Mouse (Mus musculus) embryonic facial prominence, embryonic 15.5 days (tissue): ENCODE data around the gene Tlk1. TPM values are rescaled to one million over a fixed set of nuclear protein-coding genes. Genes with fewer than 3 reads are reported as not detected.
A peak's percentile ranks its signal among the peaks of the same experiment; 100 is the strongest.

Experiments used
- ATAC-seq: fragments of 200-750 bp; cut with Nextera tagmentation; 2 replicates; pipeline ENCODE4 v1.8.0; 2017; ENCODE audit warnings: low read depth, moderate TSS enrichment; ENCODE audit not compliant: insufficient number of reproducible peaks, low FRiP score, low TSS enrichment
- H3K27ac ChIP-seq: fragments of 300-500 bp; sonication (generic); replicated peaks from 2 replicates; pipeline ENCODE4 v1.5.1; 2015; ENCODE audit warnings: mild to moderate bottlenecking, inconsistent platforms
- H3K27me3 ChIP-seq: fragments of 300-500 bp; sonication (generic); 2 replicates; pipeline ENCODE4 v1.6.1; 2015; ENCODE audit warnings: inconsistent platforms
- H3K36me3 ChIP-seq: fragments of 300-500 bp; sonication (generic); 2 replicates; pipeline ENCODE4 v1.6.1; 2015; ENCODE audit warnings: mild to moderate bottlenecking, inconsistent platforms
- H3K4me1 ChIP-seq: fragments of 300-500 bp; sonication (generic); 2 replicates; pipeline ENCODE4 v1.6.1; 2015; ENCODE audit warnings: inconsistent platforms
- H3K4me2 ChIP-seq: fragments of 300-500 bp; sonication (generic); replicated peaks from 2 replicates; pipeline ENCODE4 v1.6.1; 2015; ENCODE audit warnings: mild to moderate bottlenecking, inconsistent platforms
- H3K4me3 ChIP-seq: fragments of 300-500 bp; sonication (generic); replicated peaks from 2 replicates; pipeline ENCODE4 v1.5.1; 2015; ENCODE audit warnings: mild to moderate bottlenecking, inconsistent platforms
- H3K9ac ChIP-seq: fragments of 300-500 bp; sonication (generic); 2 replicates; pipeline ENCODE4 v1.6.1; 2015; ENCODE audit warnings: inconsistent platforms
- H3K9me3 ChIP-seq: fragments of 300-500 bp; sonication (generic); replicated peaks from 2 replicates; pipeline ENCODE4 v1.6.1; 2016; ENCODE audit warnings: inconsistent platforms
- WGBS: fragments of 180-500 bp; shearing (Covaris S2); methylation state at CpG from one replicate; pipeline ENCODE4 v1.1.7; 2015; 5-methylcytosine and 5-hydroxymethylcytosine counted together
- polyA plus RNA-seq: library from polyadenylated mRNA; unstranded; fragments of >200 nt; fragmentation: Nextera tagmentation; extraction: Ambion mirVana; gene quantifications from 2 replicates; pipeline ENCODE4 v1.2.1, GENCODE M21; 2015

The Tlk1 gene
- polyA plus RNA-seq, 1 experiment from 2014 or later, result 28.5 TPM

DNA sequence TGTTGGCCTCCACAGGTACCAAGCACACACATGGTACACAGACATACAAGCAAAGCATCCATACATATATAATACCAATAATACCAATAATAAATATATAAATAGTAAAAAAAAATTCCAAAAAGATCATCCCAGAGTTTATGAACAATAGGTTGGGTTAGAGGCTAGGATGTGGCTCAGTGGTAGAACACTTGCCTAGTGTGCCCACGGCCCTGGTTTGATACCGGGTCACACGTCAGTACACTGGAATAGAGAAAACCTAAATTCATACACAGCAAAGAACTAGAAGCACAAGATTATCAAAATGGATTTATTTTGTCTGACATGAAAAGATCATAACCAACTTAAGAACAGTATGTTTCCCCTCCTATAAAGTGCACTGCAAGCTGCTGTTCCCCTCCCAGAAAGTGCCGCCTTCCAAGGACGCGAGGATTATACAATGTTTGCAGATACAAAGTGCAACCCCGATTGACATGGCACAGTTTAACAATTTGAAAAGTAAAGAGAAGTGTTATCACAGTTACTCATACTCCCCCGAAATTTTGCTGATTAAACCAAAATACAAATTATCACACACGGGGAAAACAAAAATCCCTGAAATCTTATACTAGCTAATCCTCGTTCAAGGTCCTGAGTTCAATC is 6.3 kb upstream of the Tlk1 start:
- Histone ChIP-seq H3K4me2 (no peak overlapping the region), H3K27ac (no peak overlapping the region), H3K9me3 (no peaks in the 10 kb centered on the region), H3K27me3 (no peaks in the 10 kb centered on the region), H3K4me3 (no peak overlapping the region), H3K36me3 (no peaks in the 10 kb centered on the region), H3K4me1 (no peaks in the 10 kb centered on the region), H3K9ac (no peak overlapping the region)
- no peak for ATAC-seq
- 88% methylated on average over 10 of the region's 10 CpGs for WGBS

DNA sequence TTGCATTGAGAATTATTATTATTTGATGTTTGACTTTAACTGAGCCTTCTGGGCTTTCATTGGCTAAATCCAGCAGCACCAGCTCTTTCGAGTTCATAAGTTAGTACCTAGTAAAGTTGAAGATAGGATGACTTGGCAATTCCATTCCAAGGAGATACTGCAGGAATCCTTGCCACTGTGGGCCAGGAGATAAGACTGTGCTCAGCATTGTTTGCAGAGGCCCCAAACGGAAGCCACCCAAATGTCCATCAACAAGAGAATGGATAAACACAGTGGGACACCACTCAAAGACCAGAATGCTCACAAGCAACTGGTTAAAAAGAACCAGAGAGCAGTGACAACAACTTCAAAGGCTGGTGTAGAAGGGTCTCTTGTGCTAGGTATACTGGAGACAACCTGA is 5.2 kb upstream of the Tlk1 start:
- Histone ChIP-seq H3K4me2 (no peak overlapping the region), H3K27ac (no peak overlapping the region), H3K9ac (no peak overlapping the region), H3K4me3 (no peak overlapping the region), H3K27me3 (no peaks in the 10 kb centered on the region), H3K9me3 (no peaks in the 10 kb centered on the region), H3K36me3 (no peaks in the 10 kb centered on the region), H3K4me1 (0 out of 2 replicates have a peak, but pooled peaks cover 4% of the 10 kb centered on the region)
- WGBS, result 65% methylated on average over 2 of the region's 2 CpGs
- no peak for ATAC-seq

DNA sequence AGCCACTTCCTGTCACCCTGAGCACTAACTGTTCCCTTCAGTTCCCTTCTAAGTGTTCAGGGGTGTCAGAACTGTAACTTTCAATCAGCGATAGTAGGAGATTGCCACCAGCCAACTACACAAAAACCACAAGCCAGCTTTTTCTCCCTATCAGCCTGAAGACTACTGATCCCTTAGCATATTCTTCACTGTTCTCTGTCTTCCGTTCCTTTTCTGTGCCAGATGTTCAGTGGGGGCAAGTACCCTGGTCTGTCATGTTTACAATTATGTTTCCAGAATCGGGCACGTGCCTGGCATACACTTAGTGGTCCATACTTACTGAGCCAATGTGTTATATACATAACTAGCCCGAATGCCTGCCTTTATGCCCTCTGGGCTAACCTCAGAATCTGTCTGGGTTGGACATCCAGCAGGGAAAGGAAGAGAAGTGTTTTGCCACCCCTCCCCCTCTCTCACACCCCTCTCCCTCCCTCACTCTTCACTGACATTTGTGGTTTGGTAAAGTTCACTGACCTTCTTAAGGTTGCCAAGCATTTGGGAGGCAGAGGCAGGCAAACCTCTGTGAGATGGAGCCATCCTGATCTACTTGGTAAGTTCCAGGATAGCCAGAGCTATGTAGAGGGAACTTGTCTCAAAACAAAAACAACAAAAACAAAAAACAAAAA is 4.5 kb upstream of the Tlk1 start:
- Histone ChIP-seq H3K4me3 (no peak overlapping the region), H3K27ac (no peak overlapping the region), H3K4me2 (no peak overlapping the region), H3K4me1 (0 out of 2 replicates have a peak, but pooled peaks cover 4% of the 10 kb centered on the region), H3K9ac (no peak overlapping the region), H3K27me3 (no peaks in the 10 kb centered on the region), H3K36me3 (no peaks in the 10 kb centered on the region), H3K9me3 (no peaks in the 10 kb centered on the region)
- ATAC-seq, result no peak
- WGBS, result 55% methylated on average over 5 of the region's 5 CpGs

DNA sequence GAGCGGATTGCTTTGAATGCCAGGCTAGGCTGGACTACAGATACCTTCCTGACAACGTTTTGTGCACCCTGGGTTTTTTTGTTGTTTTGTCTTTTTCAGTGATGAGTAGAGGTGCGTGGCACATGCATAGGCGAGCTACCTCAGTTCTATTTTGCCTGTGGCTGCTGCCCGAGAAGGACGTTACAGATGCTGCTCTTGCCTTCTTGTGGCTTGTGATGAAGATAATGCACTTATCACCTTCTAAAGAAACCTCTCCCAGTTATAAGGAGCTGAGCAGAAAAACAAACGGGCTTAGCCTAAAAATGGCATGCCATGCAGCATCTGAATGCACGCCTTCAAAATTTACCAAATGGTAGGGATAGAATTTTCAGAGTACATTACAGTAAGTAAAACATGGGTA is 2.3 kb upstream of the Tlk1 start:
- Histone ChIP-seq H3K4me3 (no peak overlapping the region), H3K9me3 (no peaks in the 10 kb centered on the region), H3K4me2 (no peak overlapping the region), H3K4me1 (peaks cover 11% of the 10 kb centered on the region), H3K36me3 (no peaks in the 10 kb centered on the region), H3K27me3 (no peaks in the 10 kb centered on the region), H3K27ac (no peak overlapping the region), H3K9ac (no peak overlapping the region)
- no peak for ATAC-seq
- WGBS, result 82% methylated on average over 8 of the region's 8 CpGs

DNA sequence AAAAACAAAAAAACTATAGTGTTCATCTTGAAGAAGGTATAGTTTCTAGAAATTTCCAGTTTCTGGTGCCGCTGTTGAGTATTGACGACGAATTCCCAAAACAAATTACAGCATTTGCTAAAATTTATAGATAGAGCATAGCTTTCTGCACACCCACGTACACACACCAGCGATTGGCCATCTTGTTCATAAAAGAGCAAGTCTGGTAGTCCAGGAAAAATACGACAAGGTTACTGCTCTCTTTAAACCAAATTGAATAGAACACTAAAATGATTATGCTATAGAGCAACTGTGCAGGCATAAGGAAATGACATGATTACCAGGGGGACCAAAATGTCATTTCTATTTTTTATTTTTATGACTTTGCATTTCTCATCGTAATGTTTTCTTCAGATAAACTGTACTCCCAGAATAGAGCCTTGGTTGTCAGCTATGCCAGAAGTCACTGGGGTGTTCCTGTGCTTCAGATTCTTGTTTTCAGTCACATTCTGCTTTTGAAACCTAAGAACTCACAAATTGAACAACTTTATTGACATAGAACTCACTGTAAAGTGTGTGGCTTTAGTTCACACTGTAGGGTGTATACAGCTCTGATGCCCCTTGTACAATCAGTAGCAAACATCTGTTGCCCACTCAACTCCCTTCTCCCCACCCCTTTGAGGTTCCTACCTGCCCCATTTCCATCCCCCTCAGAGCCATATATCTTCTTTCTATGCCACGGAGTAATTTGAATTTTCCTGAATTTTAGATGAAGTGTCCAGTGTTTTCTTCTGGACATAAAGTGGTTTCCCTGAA is 1.1 kb upstream of the Tlk1 start:
- H3K27ac ChIP-seq, result no peak overlapping the region
- 82% methylated on average over 8 of the region's 8 CpGs for WGBS
- H3K27me3 ChIP-seq, result no peaks in the 10 kb centered on the region
- no peaks in the 10 kb centered on the region for H3K9me3 ChIP-seq
- no peaks in the 10 kb centered on the region for H3K36me3 ChIP-seq
- H3K4me3 ChIP-seq, result 0 out of 2 replicates have a peak overlapping the region, but pooled peaks have one; percentile 94
- peaks cover 19% of the 10 kb centered on the region for H3K4me1 ChIP-seq
- 0 out of 2 replicates have a peak overlapping the region, but pooled peaks have one; percentile 52 for H3K4me2 ChIP-seq
- no peak overlapping the region for H3K9ac ChIP-seq
- ATAC-seq, result no peak

DNA sequence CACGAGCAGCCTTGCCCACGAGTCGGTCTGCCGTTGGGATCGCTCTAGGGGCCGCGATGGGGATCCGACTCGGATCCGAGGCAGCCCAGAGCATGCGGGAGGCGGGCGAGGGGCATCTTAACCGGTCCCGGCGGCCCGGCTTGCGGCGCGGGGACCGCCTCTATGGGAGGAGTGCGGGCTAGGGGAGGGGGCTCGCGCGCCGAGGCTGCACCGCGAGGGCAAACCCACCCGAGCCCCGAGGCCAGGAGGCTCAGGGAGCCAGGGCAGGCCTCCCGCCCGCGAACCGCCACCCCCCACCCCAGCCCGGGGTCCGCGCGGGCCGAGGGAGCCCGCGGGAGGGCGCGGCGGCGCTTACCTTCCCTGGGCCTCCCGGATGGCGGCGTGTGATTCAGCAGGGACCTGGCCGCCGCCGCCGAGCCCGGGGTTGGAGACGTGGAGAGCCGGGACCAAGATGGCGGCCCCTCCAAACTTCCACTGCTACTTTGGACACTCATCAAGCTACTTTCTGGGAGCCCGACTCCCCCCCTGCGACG is 624 bp downstream of the Tlk1 start:
- Histone ChIP-seq H3K27me3 (no peaks in the 10 kb centered on the region), H3K4me3 (peak overlapping the region; percentile 94), H3K27ac (peak overlapping the region; percentile 100), H3K4me1 (peaks cover 19% of the 10 kb centered on the region), H3K36me3 (no peaks in the 10 kb centered on the region), H3K4me2 (peak overlapping the region; percentile 52), H3K9me3 (no peaks in the 10 kb centered on the region), H3K9ac (peak overlapping the region; percentile 93)
- WGBS, result under 1% methylated on average over 58 of the region's 59 CpGs
- peak; percentile 83 for ATAC-seq

DNA sequence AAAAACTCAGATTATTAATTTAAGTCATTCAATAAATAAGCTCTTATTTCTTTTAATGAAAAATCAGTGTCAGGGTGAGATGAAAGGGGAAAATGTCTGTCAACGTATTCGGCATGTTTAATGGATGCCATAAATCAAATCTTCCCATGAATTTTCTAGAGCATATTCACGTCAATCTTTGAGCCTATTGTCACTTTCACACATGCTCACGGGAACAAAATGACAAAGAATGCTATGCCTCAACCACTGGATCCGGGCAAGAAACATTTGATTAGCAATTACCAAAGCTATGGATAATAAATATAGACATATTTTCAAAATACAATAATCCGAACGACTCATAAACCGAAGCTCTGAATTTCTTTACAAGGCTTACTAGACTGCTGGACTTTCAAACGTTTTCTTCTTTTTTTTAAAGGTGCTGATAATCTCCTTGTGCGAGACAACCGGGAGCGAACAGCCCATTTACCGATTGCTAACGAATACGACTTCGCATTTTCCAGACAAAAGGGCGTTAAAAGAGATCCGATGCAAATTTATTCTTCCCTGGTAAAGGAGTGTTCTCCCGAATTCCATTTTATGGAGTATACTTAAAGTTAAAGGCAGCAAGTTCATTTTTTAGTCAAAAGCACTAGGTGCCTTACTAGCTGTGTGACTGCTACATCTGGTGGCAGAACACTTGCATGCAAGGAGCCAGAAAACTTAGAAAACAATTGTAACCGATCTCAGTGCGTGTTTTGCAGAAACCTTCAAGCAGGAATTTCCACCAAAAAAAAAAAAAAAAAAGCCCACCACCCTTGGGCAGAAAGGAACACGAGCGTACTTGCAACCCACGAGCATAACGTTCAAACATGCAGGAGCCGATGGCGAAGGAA is 1.4 kb downstream of the Tlk1 start:
- peak overlapping the region; percentile 94 for H3K4me3 ChIP-seq
- peak overlapping the region; percentile 93 for H3K9ac ChIP-seq
- H3K4me1 ChIP-seq, result peaks cover 19% of the 10 kb centered on the region
- H3K4me2 ChIP-seq, result peak overlapping the region; percentile 52
- H3K9me3 ChIP-seq, result no peaks in the 10 kb centered on the region
- H3K27ac ChIP-seq, result peak overlapping the region; percentile 100
- WGBS, result under 1% methylated on average over 27 of the region's 27 CpGs
- ATAC-seq, result no peak
- H3K27me3 ChIP-seq, result no peaks in the 10 kb centered on the region
- H3K36me3 ChIP-seq, result no peaks in the 10 kb centered on the region

DNA sequence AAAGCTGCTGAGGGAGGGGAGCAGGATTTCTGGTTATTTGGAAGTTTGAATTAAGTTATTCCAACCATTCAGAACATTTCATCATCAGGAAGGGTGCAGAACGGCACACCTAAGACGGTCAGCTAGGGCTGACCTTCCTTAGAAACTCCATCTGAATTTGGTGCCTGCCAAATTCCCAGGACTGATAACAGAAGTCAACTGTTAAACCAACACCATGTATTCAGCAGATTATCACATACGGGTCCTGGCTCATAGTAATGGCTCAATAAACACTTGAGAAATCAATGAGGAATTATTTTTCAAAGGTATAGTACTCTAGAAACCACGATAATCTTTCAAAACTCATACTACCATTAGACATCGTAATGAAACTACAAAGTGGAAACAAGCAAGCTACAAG is 2.1 kb downstream of the Tlk1 start:
- H3K4me1 ChIP-seq, result peaks cover 19% of the 10 kb centered on the region
- H3K4me3 ChIP-seq, result peak overlapping the region; percentile 94
- 33% methylated on average over 5 of the region's 5 CpGs for WGBS
- no peak for ATAC-seq
- H3K9me3 ChIP-seq, result no peaks in the 10 kb centered on the region
- H3K27ac ChIP-seq, result no peak overlapping the region
- peak overlapping the region; percentile 52 for H3K4me2 ChIP-seq
- H3K27me3 ChIP-seq, result no peaks in the 10 kb centered on the region
- no peaks in the 10 kb centered on the region for H3K36me3 ChIP-seq
- H3K9ac ChIP-seq, result no peak overlapping the region

DNA sequence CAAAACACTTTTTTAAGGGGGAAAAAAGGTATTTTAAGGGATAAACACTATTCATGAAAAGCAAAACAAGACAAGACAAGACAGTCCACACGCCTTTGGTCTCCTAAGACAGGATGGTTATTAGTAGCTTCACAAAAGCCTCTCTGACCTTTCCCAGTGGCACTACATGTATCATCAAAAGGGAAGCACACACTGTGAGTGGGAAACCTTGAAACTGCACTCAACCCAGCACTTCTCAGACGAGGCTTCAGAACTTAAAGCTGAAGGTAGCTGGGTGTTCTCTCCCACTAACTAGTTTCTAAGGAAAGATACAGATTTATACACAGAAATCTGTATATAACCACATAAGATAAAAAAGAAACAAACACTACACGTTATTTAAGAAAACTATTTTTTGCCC is 8.6 kb downstream of the Tlk1 start:
- Histone ChIP-seq H3K4me2 (no peak overlapping the region), H3K9ac (no peak overlapping the region), H3K9me3 (no peaks in the 10 kb centered on the region), H3K27me3 (no peaks in the 10 kb centered on the region), H3K27ac (no peak overlapping the region), H3K4me3 (no peak overlapping the region), H3K4me1 (peaks cover 1% of the 10 kb centered on the region; the same call in 1 of the 2 replicates), H3K36me3 (no peaks in the 10 kb centered on the region)
- 70% methylated on average over 3 of the region's 3 CpGs for WGBS
- no peak for ATAC-seq

DNA sequence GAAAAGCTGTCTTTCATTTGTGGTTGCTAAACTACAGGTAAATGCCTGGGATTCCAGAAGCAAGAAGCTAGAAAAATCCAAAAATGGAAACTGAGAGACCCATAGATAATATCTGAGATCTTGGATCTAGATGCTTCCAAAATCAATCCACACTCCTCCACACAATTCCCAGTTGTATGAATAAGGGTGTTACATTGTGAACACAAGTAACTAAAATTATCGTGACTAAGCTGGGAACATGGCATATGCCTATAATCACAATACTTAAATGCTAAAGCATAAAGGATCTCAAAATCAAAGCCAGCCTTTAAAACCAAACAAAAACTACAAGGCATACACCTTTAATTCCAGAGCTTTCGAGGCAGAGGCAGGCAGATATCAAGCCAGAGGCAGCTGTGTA is 9.5 kb downstream of the Tlk1 start:
- H3K9me3 ChIP-seq, result no peaks in the 10 kb centered on the region
- no peak for ATAC-seq
- H3K36me3 ChIP-seq, result no peaks in the 10 kb centered on the region

More for the DNA sequence above, 9.5 kb downstream of the Tlk1 start:
- H3K27me3 ChIP-seq, result no peaks in the 10 kb centered on the region
- 72% methylated on average over 2 of the region's 2 CpGs for WGBS
- no peaks in the 10 kb centered on the region for H3K4me1 ChIP-seq
- no peak overlapping the region for H3K9ac ChIP-seq
- no peak overlapping the region for H3K4me3 ChIP-seq
- H3K27ac ChIP-seq, result no peak overlapping the region
- H3K4me2 ChIP-seq, result no peak overlapping the region
